Mouse (Mus musculus) ES-Bruce4 (cell line): ENCODE measurements at regions not wholly inside any gene's neighbourhood (a gene's known extent, or its start where the extent isn't known, plus 50 kb on each side); places are given as distances from the start of the nearest gene placed in this dataset.

Source experiments
- CTCF ChIP-seq: IDR thresholded peaks from one replicate; pipeline ENCODE4 v1.8.1; 2011; ENCODE audit warnings: low read depth, low read length
- POLR2A ChIP-seq: IDR thresholded peaks from one replicate; pipeline ENCODE4 v1.8.1; 2011; ENCODE audit warnings: low read length; ENCODE audit not compliant: insufficient read depth

DNA sequence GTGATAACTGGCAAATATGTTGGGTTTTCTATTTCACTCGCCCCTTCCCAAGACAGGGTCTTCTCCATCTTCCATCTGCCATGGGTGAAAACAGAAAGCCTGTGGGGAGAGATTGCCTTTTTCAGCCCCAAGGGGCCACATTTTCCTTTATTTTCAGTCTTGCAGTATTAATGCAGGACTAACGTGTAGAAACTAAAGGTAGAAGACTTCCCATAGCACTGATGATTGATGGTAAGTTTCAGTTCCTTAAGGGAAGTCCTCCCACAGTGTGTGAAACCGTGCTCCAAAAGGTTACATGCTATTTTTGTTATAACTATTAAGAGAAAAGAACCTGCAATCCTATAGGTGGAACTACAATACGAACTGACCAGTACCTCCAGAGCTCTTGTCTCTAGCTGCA is 107.1 kb upstream of the Tet2 start:
- no peak for TF ChIP-seq POLR2A
- TF ChIP-seq CTCF = no peak
